Mouse (Mus musculus) C2C12 (cell line): ENCODE measurements around the gene Apol7c. TPM values are rescaled to one million over a fixed set of nuclear protein-coding genes. Genes with fewer than 3 reads are reported as not detected.
"Not testable (repeated sequence)": the region's sequence is repeated elsewhere in the genome, so short reads cannot be mapped to it uniquely, and the experiment has no call there.

ENCODE experiments used
- H3K27me3 ChIP-seq: one replicate; pipeline ENCODE4 v1.6.1; 2011; ENCODE audit not compliant: control insufficient read depth, insufficient read depth, insufficient read length
- H3K36me3 ChIP-seq: one replicate; pipeline ENCODE4 v1.6.1; 2011; ENCODE audit not compliant: control insufficient read depth, insufficient read depth
- H3K4me3 ChIP-seq: one replicate; pipeline ENCODE4 v1.5.1; 2011; ENCODE audit warnings: mild to moderate bottlenecking, control low read depth; ENCODE audit not compliant: poor library complexity, insufficient read depth, severe bottlenecking
- H3K79me2 ChIP-seq: one replicate; pipeline ENCODE4 v1.6.1; 2011; ENCODE audit not compliant: control insufficient read depth, insufficient read depth
- H3K79me3 ChIP-seq: one replicate; pipeline ENCODE4 v1.6.1; 2011; ENCODE audit warnings: low read depth, control low read depth
- H3ac ChIP-seq: one replicate; pipeline ENCODE3; 2011; ENCODE audit warnings: low read depth; ENCODE audit not compliant: control insufficient read depth, insufficient read length
- CEBPB ChIP-seq: IDR thresholded peaks from one replicate; pipeline ENCODE4 v1.6.1; 2011; ENCODE audit warnings: low read depth, mild to moderate bottlenecking, control low read depth, moderate library complexity
- CTCF ChIP-seq: IDR thresholded peaks from one replicate; pipeline ENCODE4 v1.5.1; 2011; ENCODE audit not compliant: control insufficient read depth, insufficient read depth, insufficient read length
- FOSL1 ChIP-seq: IDR thresholded peaks from one replicate; pipeline ENCODE4 v1.8.0; 2011; ENCODE audit warnings: mild to moderate bottlenecking, low read length; ENCODE audit not compliant: poor library complexity, insufficient read depth, severe bottlenecking
- MAX ChIP-seq: IDR thresholded peaks from one replicate; pipeline ENCODE4 v1.6.1; 2011; ENCODE audit warnings: mild to moderate bottlenecking, control low read depth
- MYOD1 ChIP-seq: IDR thresholded peaks from one replicate; pipeline ENCODE4 v1.6.1; 2011; ENCODE audit warnings: low read depth; ENCODE audit not compliant: control insufficient read depth, insufficient read length
- MYOG ChIP-seq: IDR thresholded peaks from one replicate; pipeline ENCODE4 v1.6.1; 2011; ENCODE audit not compliant: control insufficient read depth, insufficient read length; ENCODE audit errors: extremely low read depth
- polyA plus RNA-seq: library from polyadenylated mRNA; unstranded; fragments of >200 nt; fragmentation: generic; extraction: Trizol; gene quantifications from one replicate; pipeline ENCODE4 v1.2.1, GENCODE M21; 2012; ENCODE audit warnings: missing spikeins

Apol7c gene
- polyA plus RNA-seq, 1 experiment = not detected

DNA sequence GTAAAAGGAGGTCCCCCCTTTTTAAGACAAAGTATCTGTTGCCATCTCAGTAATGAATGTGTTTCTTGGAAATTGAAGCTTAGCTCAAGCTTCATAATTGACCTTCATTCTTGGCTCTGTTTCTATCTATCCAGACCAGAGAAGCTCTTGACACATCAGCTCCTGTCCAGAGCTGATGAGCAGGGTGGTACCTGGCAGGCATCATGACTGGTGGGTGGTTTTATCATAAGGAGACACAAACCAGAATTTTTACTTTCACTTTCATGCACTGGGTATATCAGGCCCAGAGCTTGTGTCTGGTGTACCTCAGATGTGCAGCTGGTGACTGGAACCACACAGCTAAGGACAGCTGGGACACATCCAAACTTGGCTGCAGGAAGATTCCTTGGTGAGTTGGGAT is 25.1 kb downstream of the Apol7c start, which contains the start of gene Apol11a:
Gene Apol11a, plus strand, starts transcription at position 306 of the 400 bp plus-strand sequence.
- H3ac ChIP-seq, H3K36me3 ChIP-seq, H3K79me3 ChIP-seq, H3K79me2 ChIP-seq, H3K4me3 ChIP-seq, H3K27me3 ChIP-seq: not testable (repeated sequence)

GRCm38 (mm10) chr15:77494694-77495093 is 38.4 kb downstream of the Apol7c start:
- not testable (repeated sequence) for H3K4me3 ChIP-seq, H3K79me3 ChIP-seq, H3K27me3 ChIP-seq

DNA sequence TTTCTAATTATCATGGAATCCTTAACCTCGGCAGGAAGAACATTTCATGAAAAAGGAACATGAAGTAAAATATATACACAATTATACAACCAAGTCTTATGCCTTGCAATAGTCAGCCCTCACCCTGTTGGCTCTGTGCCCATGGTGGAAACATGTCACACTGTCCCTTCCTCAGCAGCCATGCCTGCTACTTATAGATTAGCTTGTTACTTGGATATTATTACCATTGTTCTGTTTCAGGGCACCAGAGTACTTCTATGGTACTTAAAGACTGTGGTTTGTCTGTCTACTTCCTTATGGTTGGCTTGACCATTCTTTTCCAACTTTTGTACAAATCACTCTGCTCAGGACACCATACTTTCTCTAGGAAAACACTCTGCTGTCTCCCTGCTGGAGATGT is 39.9 kb downstream of the Apol7c start:
- not testable (repeated sequence) for H3K79me2 ChIP-seq, H3K79me3 ChIP-seq, H3K27me3 ChIP-seq, H3K36me3 ChIP-seq, H3ac ChIP-seq, H3K4me3 ChIP-seq

More at GRCm38 (mm10) chr15:77494694-77495093, 38.4 kb downstream of the Apol7c start:
- H3K79me2 ChIP-seq, H3ac ChIP-seq, H3K36me3 ChIP-seq: not testable (repeated sequence)

DNA sequence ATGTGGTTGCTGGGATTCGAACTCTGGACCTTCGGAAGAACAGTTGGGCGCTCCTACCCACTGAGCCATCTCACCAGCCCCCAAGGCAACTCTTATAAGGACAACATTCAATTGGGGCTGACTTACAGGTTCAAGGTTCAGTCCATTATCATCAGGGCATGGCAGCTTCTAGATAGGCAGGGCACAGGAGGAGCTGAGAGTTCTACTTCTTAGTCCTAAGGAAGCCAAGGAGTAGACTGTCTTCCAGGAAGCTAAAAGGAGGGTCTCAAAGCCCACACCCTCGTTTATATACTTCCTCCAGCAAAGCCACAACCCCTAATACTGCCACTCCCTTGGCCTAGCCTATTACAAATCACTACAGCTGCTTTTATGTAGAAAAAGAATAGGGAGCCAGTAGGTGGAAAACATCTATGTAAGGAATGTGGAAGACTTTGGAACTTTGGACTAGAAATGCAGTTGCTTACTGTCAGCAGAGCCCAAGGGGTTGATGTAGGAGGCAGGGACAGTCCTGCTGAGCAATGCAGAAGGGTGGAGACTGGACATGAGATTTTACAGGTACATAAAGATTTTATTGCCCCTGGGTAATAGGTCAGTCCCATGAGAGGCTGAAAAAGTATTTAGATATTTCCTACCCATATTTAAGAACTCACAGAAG is 50.8 kb downstream of the Apol7c start:
- TF ChIP-seq MYOD1 (no peak), MAX (no peak), CEBPB (no peak), CTCF (no peak), FOSL1 (no peak), MYOG (no peak)
- H3K27me3 ChIP-seq = no peaks in the 10 kb centered on the region
- no peak overlapping the region for H3K4me3 ChIP-seq
- H3K36me3 ChIP-seq = no peaks in the 10 kb centered on the region
- no peaks in the 10 kb centered on the region for H3K79me2 ChIP-seq
- H3K79me3 ChIP-seq = no peaks in the 10 kb centered on the region
- H3ac ChIP-seq = no peak overlapping the region

- not testable (repeated sequence) for H3K79me2 ChIP-seq, H3K27me3 ChIP-seq, H3K4me3 ChIP-seq, H3K79me3 ChIP-seq, H3K36me3 ChIP-seq, H3ac ChIP-seq
These were observed 56.4 kb downstream of the Apol7c start, which contains the start of gene Apol10a for GRCm38 (mm10) chr15:77476693-77477092. TSS of gene Apol10a (plus strand) at chr15:77477047.

Other genes with a start within 250 kb of the Apol7c start
- 72.3 TPM for gene Rbfox2, start 226.3 kb downstream of the Apol7c start, polyA plus RNA-seq
- gene Apol7a, start 134.2 kb downstream of the Apol7c start, polyA plus RNA-seq = 0.27 TPM
- gene Apol9a, start 122.2 kb downstream of the Apol7c start, polyA plus RNA-seq = 18.1 TPM
- not detected for gene Apol7b, start 85.8 kb downstream of the Apol7c start, polyA plus RNA-seq
- gene Apol10a, start 56.3 kb downstream of the Apol7c start, polyA plus RNA-seq = 0.04 TPM
- 0.25 TPM for gene Apol11a, start 25.0 kb downstream of the Apol7c start, polyA plus RNA-seq
- not detected for gene 1700025B11Rik, start 28.6 kb upstream of the Apol7c start, polyA plus RNA-seq
- 7.6 TPM for gene Apol10b, start 62.8 kb upstream of the Apol7c start, polyA plus RNA-seq
- not detected for gene Gm36245, start 65.9 kb upstream of the Apol7c start, polyA plus RNA-seq
- gene Apol11b, start 110.0 kb upstream of the Apol7c start, polyA plus RNA-seq = 0.02 TPM
- gene Apol7e, start 165.5 kb upstream of the Apol7c start, polyA plus RNA-seq = not detected
- 49.1 TPM for gene Apol9b, start 195.7 kb upstream of the Apol7c start, polyA plus RNA-seq
- 0.46 TPM for gene Apol8, start 223.7 kb upstream of the Apol7c start, polyA plus RNA-seq